Comparison of ENCODE assay signal across 27 mouse cellular contexts in genomic region chr12:85702166-85703055, GRCm38 (mm10). TPM values are rescaled to one million over a fixed set of nuclear protein-coding genes. Genes with fewer than 3 reads are reported as not detected.
"Had no signal": no experiment of that assay in that cellular context is flagged by ENCODE, and none has a peak within 500 bp of the region (broad histone marks: within the 10 kb centered on the region; RNA-seq: fewer than 3 reads in every experiment).

No protein-coding gene starts in this region.

- H3K4me3 ChIP-seq: gastrocnemius, adult 2 months; heart, embryonic 13.5 days; heart, embryonic 15.5 days; hindbrain, embryonic 10.5 days; hindbrain, embryonic 12.5 days; kidney, embryonic 15.5 days; layer of hippocampus, adult 2 months; left cerebral cortex, adult 2 months; limb, embryonic 10.5 days; limb, embryonic 12.5 days; liver, embryonic 13.5 days; liver, embryonic 15.5 days had no signal

- H3K27ac ChIP-seq: gastrocnemius, adult 2 months; heart, embryonic 13.5 days; heart, embryonic 15.5 days; hindbrain, embryonic 10.5 days; hindbrain, embryonic 12.5 days; hindbrain, embryonic 14.5 days; kidney, embryonic 15.5 days; kidney, postnatal 0 days; layer of hippocampus, adult 2 months; left cerebral cortex, adult 2 months; limb, embryonic 10.5 days; limb, embryonic 12.5 days; liver, embryonic 13.5 days; liver, embryonic 15.5 days had no signal

- H3K9ac ChIP-seq: heart, embryonic 13.5 days; heart, embryonic 15.5 days; hindbrain, embryonic 12.5 days; hindbrain, embryonic 14.5 days; kidney, embryonic 15.5 days; limb, embryonic 12.5 days; liver, embryonic 13.5 days; liver, embryonic 15.5 days had no signal

- H3K36me3 ChIP-seq: heart, embryonic 13.5 days; heart, embryonic 15.5 days; hindbrain, embryonic 10.5 days; hindbrain, embryonic 12.5 days; kidney, embryonic 15.5 days; limb, embryonic 10.5 days; limb, embryonic 12.5 days; liver, embryonic 13.5 days; liver, embryonic 15.5 days had no signal

- H3K4me2 ChIP-seq: heart, embryonic 11.5 days; heart, embryonic 13.5 days; heart, embryonic 15.5 days; hindbrain, embryonic 12.5 days; hindbrain, embryonic 14.5 days; kidney, embryonic 15.5 days; limb, embryonic 12.5 days; liver, embryonic 11.5 days; liver, embryonic 13.5 days; liver, embryonic 15.5 days had no signal

- DNase-seq: gastrocnemius, adult 2 months; gastrocnemius, postnatal 10 days; gastrocnemius, postnatal 25 days; heart, postnatal 14 days; heart, postnatal 4 days; kidney, adult 11 months; kidney, adult 2 months; kidney, adult 9 months; kidney, postnatal 14 days; kidney, postnatal 36 days; liver; liver, embryonic 13.5 days had no signal

- H3K27me3 ChIP-seq: heart, embryonic 13.5 days; heart, embryonic 15.5 days had no signal

- H3K9me3 ChIP-seq: heart, embryonic 13.5 days; heart, embryonic 15.5 days; hindbrain, embryonic 10.5 days; hindbrain, embryonic 12.5 days; kidney, embryonic 15.5 days; limb, embryonic 10.5 days; limb, embryonic 12.5 days; liver, embryonic 13.5 days; liver, embryonic 15.5 days had no signal

RNA-seq across cellular contexts. Expression of gene Flvcr2, which starts 43.9 kb away (rescaled TPM):
- total RNA-seq: granulocyte monocyte progenitor cell, adult 5-6 weeks had no signal
